Mouse (Mus musculus) myocyte (in vitro differentiated cells): ENCODE results near the gene Esam. TPM values are rescaled to one million over a fixed set of nuclear protein-coding genes. Genes with fewer than 3 reads are reported as not detected.

ENCODE experiments used
- H3K27me3 ChIP-seq: one replicate; pipeline ENCODE4 v1.6.1; 2011; ENCODE audit not compliant: control insufficient read depth, insufficient read depth, insufficient read length
- H3K36me3 ChIP-seq: one replicate; pipeline ENCODE4 v1.6.1; 2011; ENCODE audit not compliant: control insufficient read depth, insufficient read depth
- H3K4me2 ChIP-seq: one replicate; pipeline ENCODE4 v1.6.1; 2011; ENCODE audit warnings: low read depth, control low read depth
- H3K4me3 ChIP-seq: one replicate; pipeline ENCODE4 v1.5.1; 2011; ENCODE audit warnings: mild to moderate bottlenecking, control low read depth, moderate library complexity
- H3K79me2 ChIP-seq: one replicate; pipeline ENCODE4 v1.6.1; 2011; ENCODE audit not compliant: control insufficient read depth, insufficient read depth
- H3ac ChIP-seq: one replicate; pipeline ENCODE4 v1.6.1; 2011; ENCODE audit not compliant: control insufficient read depth, insufficient read length
- CEBPB ChIP-seq: IDR thresholded peaks from 2 replicates; pipeline ENCODE4 v1.6.1; 2011; ENCODE audit warnings: mild to moderate bottlenecking, moderate library complexity; ENCODE audit not compliant: poor library complexity, insufficient read depth, severe bottlenecking
- E2F4 ChIP-seq: IDR thresholded peaks from one replicate; pipeline ENCODE4 v1.6.1; 2011; ENCODE audit warnings: mild to moderate bottlenecking, control low read depth, moderate library complexity; ENCODE audit not compliant: insufficient read depth
- MAX ChIP-seq: IDR thresholded peaks from one replicate; pipeline ENCODE4 v1.6.1; 2011; ENCODE audit warnings: low read depth, mild to moderate bottlenecking, control low read depth
- MYOD1 ChIP-seq, 3 experiments: IDR thresholded peaks; one replicate each; pipeline ENCODE4 v1.6.1; 2011; ENCODE audit warnings: control low read depth in 2 of 3, low read depth in 2 of 3, mild to moderate bottlenecking in 2 of 3, moderate library complexity in 1 of 3; ENCODE audit not compliant: insufficient read length in 2 of 3, control insufficient read depth in 1 of 3
- MYOG ChIP-seq, 3 experiments: IDR thresholded peaks; one replicate each; pipeline ENCODE4 v1.6.1; 2011; ENCODE audit warnings: control low read depth in 2 of 3, low read depth in 2 of 3, mild to moderate bottlenecking in 2 of 3; ENCODE audit not compliant: insufficient read length in 2 of 3, control insufficient read depth in 1 of 3, insufficient read depth in 1 of 3
- POLR2A ChIP-seq: IDR thresholded peaks from one replicate; pipeline ENCODE4 v1.6.1; 2011; ENCODE audit warnings: low read depth, mild to moderate bottlenecking, control low read depth, moderate library complexity; ENCODE audit not compliant: insufficient read length
- POLR2AphosphoS2 ChIP-seq: IDR thresholded peaks from one replicate; pipeline ENCODE4 v1.6.1; 2011; ENCODE audit warnings: low read depth, control low read depth; ENCODE audit not compliant: insufficient read length
- REST ChIP-seq: IDR thresholded peaks from one replicate; pipeline ENCODE4 v1.6.1; 2011; ENCODE audit warnings: mild to moderate bottlenecking, control low read depth, moderate library complexity; ENCODE audit not compliant: insufficient read depth, insufficient read length
- SRF ChIP-seq: IDR thresholded peaks from one replicate; pipeline ENCODE4 v1.6.1; 2011; ENCODE audit warnings: low read depth; ENCODE audit not compliant: control insufficient read depth, insufficient read length
- TCF12 ChIP-seq: IDR thresholded peaks from one replicate; pipeline ENCODE4 v1.6.1; 2011; ENCODE audit warnings: mild to moderate bottlenecking, control low read depth; ENCODE audit not compliant: poor library complexity, insufficient read depth, severe bottlenecking
- TCF3 ChIP-seq: IDR thresholded peaks from one replicate; pipeline ENCODE4 v1.6.1; 2011; ENCODE audit warnings: low read depth, control low read depth; ENCODE audit not compliant: insufficient read length
- USF1 ChIP-seq: IDR thresholded peaks from one replicate; pipeline ENCODE4 v1.6.1; 2011; ENCODE audit warnings: low read depth, mild to moderate bottlenecking, control low read depth, moderate library complexity
- polyA plus RNA-seq: library from polyadenylated mRNA; unstranded; fragments of >200 nt; fragmentation: generic; extraction: Trizol; gene quantifications from one replicate; pipeline ENCODE4 v1.2.1, GENCODE M21; 2012; ENCODE audit warnings: missing spikeins

Esam gene
- 0.04 TPM for polyA plus RNA-seq

- Histone ChIP-seq H3K27me3 (no peaks in the 10 kb centered on the region), H3K79me2 (no peaks in the 10 kb centered on the region), H3K4me2 (no peak within 1 kb of the TSS), H3ac (no peak within 1 kb of the TSS), H3K4me3 (no peak within 1 kb of the TSS), H3K36me3 (peaks cover 3% of the 10 kb centered on the region)
- TF ChIP-seq CEBPB, result no peak
- no peak for TF ChIP-seq POLR2AphosphoS2
- TF ChIP-seq POLR2A, result peak; percentile 15
- no peak for TF ChIP-seq TCF3
- no peak for TF ChIP-seq USF1
These were observed at the start of gene Esam for GRCm38 (mm10) chr9:37527396-37528224. Gene Esam (plus strand): TSS chr9:37528078.

GRCm38 (mm10) chr9:37485146-37485545 is 42.7 kb upstream of the Esam start:
- TF ChIP-seq TCF3, result no peak
- no peak for TF ChIP-seq POLR2AphosphoS2
- TF ChIP-seq REST, result no peak
- no peak for TF ChIP-seq MYOD1 (IDR thresholded peaks at IDR 0.05; ENCODE audit: control insufficient read depth in 1 of 3, insufficient read length in 2 of 3, low read depth in 2 of 3)
- TF ChIP-seq TCF12, result no peak
- no peak for TF ChIP-seq MYOG (IDR thresholded peaks at IDR 0.05; ENCODE audit: control insufficient read depth in 1 of 3, insufficient read depth in 1 of 3, insufficient read length in 2 of 3, low read depth in 2 of 3)
- TF ChIP-seq USF1, result no peak
- no peak for TF ChIP-seq MAX
- no peak for TF ChIP-seq POLR2A
- no peak for TF ChIP-seq SRF
- no peak for TF ChIP-seq E2F4
- TF ChIP-seq CEBPB, result no peak
- no peak overlapping the region for H3K4me3 ChIP-seq
- peaks cover 3% of the 10 kb centered on the region for H3K79me2 ChIP-seq
- H3K4me2 ChIP-seq, result no peak overlapping the region
- H3K27me3 ChIP-seq, result peaks cover 7% of the 10 kb centered on the region
- no peaks in the 10 kb centered on the region for H3K36me3 ChIP-seq
- H3ac ChIP-seq, result no peak overlapping the region

GRCm38 (mm10) chr9:37488041-37488440 is 39.8 kb upstream of the Esam start:
- peak overlapping the region; percentile 73 for H3K4me3 ChIP-seq
- peak overlapping the region; percentile 82 for H3K4me2 ChIP-seq
- H3ac ChIP-seq, result peak overlapping the region; percentile 95
- TF ChIP-seq MYOG (IDR thresholded peaks at IDR 0.05; ENCODE audit: control insufficient read depth in 1 of 3, insufficient read depth in 1 of 3, insufficient read length in 2 of 3, low read depth in 2 of 3) (no peak), USF1 (no peak), SRF (no peak)
- peaks cover 29% of the 10 kb centered on the region for H3K79me2 ChIP-seq
- no peaks in the 10 kb centered on the region for H3K36me3 ChIP-seq
- no peaks in the 10 kb centered on the region for H3K27me3 ChIP-seq

GRCm38 (mm10) chr9:37488611-37489396 is 39.1 kb upstream of the Esam start, which contains the start of gene Msantd2:
Gene Msantd2 (plus strand): TSS chr9:37489319.
- Histone ChIP-seq H3K79me2 (peaks cover 37% of the 10 kb centered on the region), H3K4me3 (peak within 1 kb of the TSS; percentile 73), H3K36me3 (no peaks in the 10 kb centered on the region), H3K27me3 (no peaks in the 10 kb centered on the region), H3ac (peak within 1 kb of the TSS; percentile 95), H3K4me2 (peak within 1 kb of the TSS; percentile 91)
- TF ChIP-seq E2F4 (no peak), SRF (no peak), MYOG (IDR thresholded peaks at IDR 0.05; ENCODE audit: control insufficient read depth in 1 of 3, insufficient read depth in 1 of 3, insufficient read length in 2 of 3, low read depth in 2 of 3) (peak in 1 of 3 experiments; percentile 3), TCF12 (no peak), MYOD1 (IDR thresholded peaks at IDR 0.05; ENCODE audit: control insufficient read depth in 1 of 3, insufficient read length in 2 of 3, low read depth in 2 of 3) (no peak), REST (no peak), CEBPB (no peak), POLR2AphosphoS2 (peak; percentile 66), USF1 (peak; percentile 61), MAX (peak; percentile 4), POLR2A (peak; percentile 82)
